Mouse (Mus musculus): ENCODE data around the gene Brk1.

The Brk1 gene

GRCm38 (mm10) chr6:113643021-113643420 is 38.4 kb downstream of the Brk1 start:
- DNase-seq (ENCODE audit: low read depth, low spot score), result no peak
- Histone ChIP-seq H3K27me3 (ENCODE audit: control insufficient read depth, insufficient read depth, low read length, poor library complexity, severe bottlenecking) (no peaks in the 10 kb centered on the region), H3K36me3 (ENCODE audit: control insufficient read depth, insufficient read depth, low read length, poor library complexity, severe bottlenecking) (peaks cover 3% of the 10 kb centered on the region; the same call in 1 of the 2 replicates)

DNA sequence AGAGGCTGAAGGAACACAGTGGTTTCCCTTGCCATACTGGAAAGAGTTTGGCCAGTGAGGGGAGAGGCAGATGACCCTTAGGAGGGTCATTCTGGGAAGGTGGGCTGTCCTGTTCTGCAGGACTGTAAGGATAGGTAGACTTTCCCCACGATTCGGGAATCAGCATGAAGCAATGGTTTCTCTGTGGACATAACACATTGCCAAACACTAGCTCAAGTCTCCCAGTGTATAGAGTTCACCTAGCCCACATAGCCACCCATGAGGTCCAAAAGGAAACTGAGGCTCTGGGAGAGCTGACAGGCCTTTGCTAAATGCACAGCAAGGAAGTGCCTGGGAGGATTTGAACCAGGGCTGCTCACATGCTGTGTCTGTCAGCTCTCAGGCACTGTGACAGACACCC is 39.4 kb downstream of the Brk1 start:
- Histone ChIP-seq H3K27me3 (ENCODE audit: control insufficient read depth, insufficient read depth, low read length, poor library complexity, severe bottlenecking) (no peaks in the 10 kb centered on the region), H3K36me3 (ENCODE audit: control insufficient read depth, insufficient read depth, low read length, poor library complexity, severe bottlenecking) (peaks cover 6% of the 10 kb centered on the region)
- no peak for DNase-seq (ENCODE audit: low read depth, low spot score)

DNA sequence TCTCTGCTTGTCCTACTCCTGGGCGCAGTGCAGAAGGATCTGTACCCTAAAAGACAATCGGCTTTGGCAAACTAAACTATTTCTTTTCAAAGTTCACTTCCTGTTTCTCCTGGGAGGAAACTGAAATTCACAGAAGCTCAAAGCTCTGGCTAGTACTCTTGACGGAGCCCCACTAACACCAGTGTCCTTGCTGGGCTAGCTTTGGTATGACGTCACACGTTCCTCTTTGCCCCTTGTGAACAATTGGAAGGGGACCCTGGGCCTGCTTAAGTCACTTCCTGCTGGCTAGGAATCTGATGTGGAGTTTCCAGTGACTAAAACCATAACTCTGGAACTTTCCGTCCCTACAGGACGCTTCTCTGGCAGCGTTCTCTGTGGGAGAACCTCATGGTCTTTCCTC is 40.2 kb downstream of the Brk1 start:
- no peaks in the 10 kb centered on the region for H3K27me3 ChIP-seq (ENCODE audit: control insufficient read depth, insufficient read depth, low read length, poor library complexity, severe bottlenecking)
- peak; percentile 54 for DNase-seq (ENCODE audit: low read depth, low spot score)
- H3K36me3 ChIP-seq (ENCODE audit: control insufficient read depth, insufficient read depth, low read length, poor library complexity, severe bottlenecking), result peaks cover 6% of the 10 kb centered on the region

- no peak for DNase-seq (ENCODE audit: low read depth, low spot score)
Measured at GRCm38 (mm10) chr6:113649346-113650196, 45.0 kb downstream of the Brk1 start.

GRCm38 (mm10) chr6:113650197-113650640 is 45.6 kb downstream of the Brk1 start:
- peak; percentile 67 for DNase-seq (ENCODE audit: low read depth, low spot score)
- H3K36me3 ChIP-seq (ENCODE audit: control insufficient read depth, insufficient read depth, low read length, poor library complexity, severe bottlenecking), result peaks cover 4% of the 10 kb centered on the region
- H3K27me3 ChIP-seq (ENCODE audit: control insufficient read depth, insufficient read depth, low read length, poor library complexity, severe bottlenecking), result no peaks in the 10 kb centered on the region

More at GRCm38 (mm10) chr6:113649346-113650196, 45.0 kb downstream of the Brk1 start:
- Histone ChIP-seq H3K27me3 (ENCODE audit: control insufficient read depth, insufficient read depth, low read length, poor library complexity, severe bottlenecking) (no peaks in the 10 kb centered on the region), H3K36me3 (ENCODE audit: control insufficient read depth, insufficient read depth, low read length, poor library complexity, severe bottlenecking) (peaks cover 4% of the 10 kb centered on the region)

GRCm38 (mm10) chr6:113651626-113652025 is 47.1 kb downstream of the Brk1 start:
- Histone ChIP-seq H3K27me3 (ENCODE audit: control insufficient read depth, insufficient read depth, low read length, poor library complexity, severe bottlenecking) (no peaks in the 10 kb centered on the region), H3K36me3 (ENCODE audit: control insufficient read depth, insufficient read depth, low read length, poor library complexity, severe bottlenecking) (peaks cover 4% of the 10 kb centered on the region)
- no peak for DNase-seq (ENCODE audit: low read depth, low spot score)

GRCm38 (mm10) chr6:113653551-113653950 is 49.0 kb downstream of the Brk1 start:
- H3K27me3 ChIP-seq (ENCODE audit: control insufficient read depth, insufficient read depth, low read length, poor library complexity, severe bottlenecking), result no peaks in the 10 kb centered on the region

DNA sequence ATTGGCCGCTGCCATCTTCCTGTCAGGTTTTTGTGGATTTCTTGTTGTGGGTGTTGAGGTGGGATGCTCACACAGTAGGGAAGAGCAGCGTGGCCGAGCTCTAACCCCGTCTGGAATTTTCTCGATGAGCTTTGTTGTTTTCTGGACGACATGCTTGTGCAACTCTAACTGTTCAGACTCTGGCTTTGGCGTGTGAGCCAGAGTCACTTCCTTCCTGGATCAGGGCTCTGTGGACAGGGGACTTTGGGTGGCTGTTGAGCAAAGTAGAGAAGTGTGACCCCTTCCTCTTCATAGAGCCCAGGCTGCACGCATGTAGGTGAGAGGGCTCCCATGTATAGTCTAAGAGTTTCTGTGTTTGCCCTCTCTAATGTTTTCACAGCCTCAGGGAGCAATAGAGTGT is 49.5 kb downstream of the Brk1 start:
- DNase-seq (ENCODE audit: low read depth, low spot score), result peak; percentile 33
- Histone ChIP-seq H3K36me3 (ENCODE audit: control insufficient read depth, insufficient read depth, low read length, poor library complexity, severe bottlenecking) (no peaks in the 10 kb centered on the region; the same call in 1 of the 2 replicates), H3K27me3 (ENCODE audit: control insufficient read depth, insufficient read depth, low read length, poor library complexity, severe bottlenecking) (no peaks in the 10 kb centered on the region)

More at GRCm38 (mm10) chr6:113653551-113653950, 49.0 kb downstream of the Brk1 start:
- no peak for DNase-seq (ENCODE audit: low read depth, low spot score)
- H3K36me3 ChIP-seq (ENCODE audit: control insufficient read depth, insufficient read depth, low read length, poor library complexity, severe bottlenecking), result peaks cover 2% of the 10 kb centered on the region

GRCm38 (mm10) chr6:113654753-113655397 is 50.3 kb downstream of the Brk1 start:
- Histone ChIP-seq H3K27me3 (ENCODE audit: control insufficient read depth, insufficient read depth, low read length, poor library complexity, severe bottlenecking) (no peaks in the 10 kb centered on the region), H3K36me3 (ENCODE audit: control insufficient read depth, insufficient read depth, low read length, poor library complexity, severe bottlenecking) (no peaks in the 10 kb centered on the region; the same call in 1 of the 2 replicates)
- peak; percentile 68 for DNase-seq (ENCODE audit: low read depth, low spot score)

- no peaks in the 10 kb centered on the region; the same call in 1 of the 2 replicates for H3K36me3 ChIP-seq (ENCODE audit: control insufficient read depth, insufficient read depth, low read length, poor library complexity, severe bottlenecking)
- DNase-seq (ENCODE audit: low read depth, low spot score), result no peak
- no peaks in the 10 kb centered on the region for H3K27me3 ChIP-seq (ENCODE audit: control insufficient read depth, insufficient read depth, low read length, poor library complexity, severe bottlenecking)
Measured at GRCm38 (mm10) chr6:113655475-113655874, 50.9 kb downstream of the Brk1 start.

- Histone ChIP-seq H3K36me3 (ENCODE audit: control insufficient read depth, insufficient read depth, low read length, poor library complexity, severe bottlenecking) (no peaks in the 10 kb centered on the region; the same call in 1 of the 2 replicates), H3K27me3 (ENCODE audit: control insufficient read depth, insufficient read depth, low read length, poor library complexity, severe bottlenecking) (no peaks in the 10 kb centered on the region)
- no peak for DNase-seq (ENCODE audit: low read depth, low spot score)
Measured at GRCm38 (mm10) chr6:113656847-113657246, 52.3 kb downstream of the Brk1 start.

DNA sequence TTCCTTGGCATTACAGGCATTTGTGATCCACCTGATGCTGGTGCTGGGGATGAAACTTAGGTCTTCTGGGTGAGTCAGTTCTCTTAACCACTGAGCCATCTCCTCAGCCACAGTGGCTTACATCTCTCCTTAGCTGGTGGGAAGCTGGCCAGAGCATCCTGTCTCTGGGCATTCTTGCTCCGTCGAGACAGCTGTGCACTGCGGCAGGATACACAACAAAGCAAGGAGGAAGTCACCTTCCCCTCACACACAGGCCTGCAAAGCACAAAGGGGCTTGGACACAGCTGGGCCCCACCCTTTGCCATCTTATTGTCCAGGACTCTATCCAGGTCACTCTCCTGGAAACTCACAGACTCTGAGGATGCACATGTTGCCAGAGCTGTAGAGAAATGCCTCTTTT is 53.7 kb downstream of the Brk1 start:
- Histone ChIP-seq H3K27me3 (ENCODE audit: control insufficient read depth, insufficient read depth, low read length, poor library complexity, severe bottlenecking) (no peaks in the 10 kb centered on the region), H3K36me3 (ENCODE audit: control insufficient read depth, insufficient read depth, low read length, poor library complexity, severe bottlenecking) (no peaks in the 10 kb centered on the region)
- peak; percentile 41 for DNase-seq (ENCODE audit: low read depth, low spot score)

GRCm38 (mm10) chr6:113659648-113660491 is 55.3 kb downstream of the Brk1 start:
- H3K36me3 ChIP-seq (ENCODE audit: control insufficient read depth, insufficient read depth, low read length, poor library complexity, severe bottlenecking), result no peaks in the 10 kb centered on the region
- no peaks in the 10 kb centered on the region for H3K27me3 ChIP-seq (ENCODE audit: control insufficient read depth, insufficient read depth, low read length, poor library complexity, severe bottlenecking)
- peak; percentile 71 for DNase-seq (ENCODE audit: low read depth, low spot score)

DNA sequence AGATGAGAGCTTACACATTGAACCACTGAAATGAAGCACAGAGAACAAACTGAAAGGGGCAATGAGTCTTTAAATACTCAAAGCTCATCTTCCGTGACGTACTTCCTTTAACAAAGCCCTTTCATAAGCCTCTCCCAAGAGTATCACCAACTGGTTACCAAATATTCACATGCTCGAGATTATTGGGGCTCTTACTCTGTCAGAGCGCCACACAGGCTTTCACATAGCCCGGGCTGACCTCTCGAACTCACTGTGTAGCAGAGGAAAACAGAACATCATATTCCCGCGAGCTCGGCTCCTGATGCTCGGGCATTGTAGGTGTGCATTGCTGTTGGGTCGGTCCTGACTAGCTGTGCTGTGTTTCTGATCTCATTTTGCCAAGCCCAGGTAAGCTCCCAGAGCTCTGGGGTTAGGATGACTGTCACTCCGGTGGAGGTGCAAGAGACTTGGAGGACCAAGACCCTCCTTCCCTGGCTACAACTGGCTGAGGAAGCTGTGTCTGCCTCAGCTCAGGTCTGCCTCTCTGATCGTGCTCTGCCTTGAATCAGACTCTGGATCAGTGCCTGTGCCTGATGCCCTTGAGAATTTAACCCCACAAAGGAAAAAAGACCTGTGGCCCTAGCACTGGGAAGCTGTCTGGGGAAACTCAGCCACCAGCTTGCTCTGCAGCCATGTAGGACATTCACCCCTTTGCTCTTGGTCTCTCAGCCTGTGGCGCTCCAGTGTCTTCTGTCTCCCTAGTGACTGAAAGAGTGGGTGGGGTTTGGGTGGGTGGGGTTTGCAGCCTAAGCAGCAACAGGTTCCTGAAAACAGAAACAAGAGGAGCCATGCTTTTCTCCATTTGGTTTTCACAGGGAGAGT is 56.1 kb downstream of the Brk1 start:
- H3K36me3 ChIP-seq (ENCODE audit: control insufficient read depth, insufficient read depth, low read length, poor library complexity, severe bottlenecking), result no peaks in the 10 kb centered on the region
- peak; percentile 94 for DNase-seq (ENCODE audit: low read depth, low spot score)
- no peaks in the 10 kb centered on the region for H3K27me3 ChIP-seq (ENCODE audit: control insufficient read depth, insufficient read depth, low read length, poor library complexity, severe bottlenecking)

Measured in splenic B cell, adult 2 months (primary cell).